Mouse (Mus musculus): ENCODE data around the gene Arfgef2. TPM values are rescaled to one million over a fixed set of nuclear protein-coding genes. Genes with fewer than 3 reads are reported as not detected.

The Arfgef2 gene
- total RNA-seq, 1 experiment: 23.6 TPM

GRCm38 (mm10) chr2:166834796-166835195 lies 29.4 kb downstream of the Arfgef2 start:
- no peaks in the 10 kb centered on the region for H3K9me3 ChIP-seq (ENCODE audit: control insufficient read depth, insufficient read depth, low read depth, low read length)
- H3K4me3 ChIP-seq (ENCODE audit: insufficient read depth in 1 of 2, low read depth in 1 of 2, low read length in 2 of 2, poor library complexity in 1 of 2, severe bottlenecking in 1 of 2): no peak overlapping the region
- H3K27ac ChIP-seq (ENCODE audit: insufficient read depth, low read depth, low read length, poor library complexity, severe bottlenecking): no peak overlapping the region
- TF ChIP-seq ZNF384 (IDR thresholded peaks at IDR 0.05; ENCODE audit: low read depth, low read length) (no peak), ZC3H11A (IDR thresholded peaks at IDR 0.05; ENCODE audit: borderline replicate concordance, low read depth, low read length) (no peak), HCFC1 (IDR thresholded peaks at IDR 0.05; ENCODE audit: borderline replicate concordance, insufficient read depth, low read length) (no peak), MAFK (IDR thresholded peaks at IDR 0.05; ENCODE audit: insufficient read depth, low read depth, low read length) (no peak), CHD2 (IDR thresholded peaks at IDR 0.05; ENCODE audit: low read depth, low read length) (no peak)
- H3K36me3 ChIP-seq (ENCODE audit: control insufficient read depth, insufficient read depth, low read length, poor library complexity, severe bottlenecking): peaks cover 20% of the 10 kb centered on the region; the same call in 1 of the 2 replicates
- H3K9ac ChIP-seq (ENCODE audit: insufficient read depth, low read depth, low read length, poor library complexity, severe bottlenecking): no peak overlapping the region
- H3K4me1 ChIP-seq (ENCODE audit: control insufficient read depth in 2 of 2, insufficient read depth in 2 of 2, low read length in 2 of 2, poor library complexity in 1 of 2): no peaks in the 10 kb centered on the region
- no peak for DNase-seq (ENCODE audit: low read depth, low spot score)
- in situ Hi-C loops (cut with MboI; ENCODE audit: low sequenced_read_pairs in 2 of 2, unreplicated experiment in 2 of 2): no loop called here

- in situ Hi-C loops (cut with MboI; ENCODE audit: low sequenced_read_pairs in 2 of 2, unreplicated experiment in 2 of 2): no loop called here
- Histone ChIP-seq H3K36me3 (ENCODE audit: control insufficient read depth, insufficient read depth, low read length, poor library complexity, severe bottlenecking) (peaks cover 22% of the 10 kb centered on the region; the same call in 1 of the 2 replicates), H3K27ac (ENCODE audit: insufficient read depth, low read depth, low read length, poor library complexity, severe bottlenecking) (no peak overlapping the region), H3K4me1 (ENCODE audit: control insufficient read depth in 2 of 2, insufficient read depth in 2 of 2, low read length in 2 of 2, poor library complexity in 1 of 2) (no peaks in the 10 kb centered on the region), H3K4me3 (ENCODE audit: insufficient read depth in 1 of 2, low read depth in 1 of 2, low read length in 2 of 2, poor library complexity in 1 of 2, severe bottlenecking in 1 of 2) (no peak overlapping the region), H3K9me3 (ENCODE audit: control insufficient read depth, insufficient read depth, low read depth, low read length) (no peaks in the 10 kb centered on the region), H3K9ac (ENCODE audit: insufficient read depth, low read depth, low read length, poor library complexity, severe bottlenecking) (no peak overlapping the region)
- TF ChIP-seq HCFC1 (IDR thresholded peaks at IDR 0.05; ENCODE audit: borderline replicate concordance, insufficient read depth, low read length) (no peak), ZC3H11A (IDR thresholded peaks at IDR 0.05; ENCODE audit: borderline replicate concordance, low read depth, low read length) (no peak), CHD2 (IDR thresholded peaks at IDR 0.05; ENCODE audit: low read depth, low read length) (no peak), ZNF384 (IDR thresholded peaks at IDR 0.05; ENCODE audit: low read depth, low read length) (no peak), MAFK (IDR thresholded peaks at IDR 0.05; ENCODE audit: insufficient read depth, low read depth, low read length) (no peak)
- no peak for DNase-seq (ENCODE audit: low read depth, low spot score)
Measured at GRCm38 (mm10) chr2:166835581-166835980, 30.2 kb downstream of the Arfgef2 start.

- DNase-seq (ENCODE audit: low read depth, low spot score): no peak
- Histone ChIP-seq H3K9ac (ENCODE audit: insufficient read depth, low read depth, low read length, poor library complexity, severe bottlenecking) (no peak overlapping the region), H3K9me3 (ENCODE audit: control insufficient read depth, insufficient read depth, low read depth, low read length) (no peaks in the 10 kb centered on the region), H3K27ac (ENCODE audit: insufficient read depth, low read depth, low read length, poor library complexity, severe bottlenecking) (no peak overlapping the region), H3K36me3 (ENCODE audit: control insufficient read depth, insufficient read depth, low read length, poor library complexity, severe bottlenecking) (peaks cover 17% of the 10 kb centered on the region; the same call in 1 of the 2 replicates), H3K4me1 (ENCODE audit: control insufficient read depth in 2 of 2, insufficient read depth in 2 of 2, low read length in 2 of 2, poor library complexity in 1 of 2) (no peaks in the 10 kb centered on the region), H3K4me3 (ENCODE audit: insufficient read depth in 1 of 2, low read depth in 1 of 2, low read length in 2 of 2, poor library complexity in 1 of 2, severe bottlenecking in 1 of 2) (no peak overlapping the region)
- TF ChIP-seq HCFC1 (IDR thresholded peaks at IDR 0.05; ENCODE audit: borderline replicate concordance, insufficient read depth, low read length): no peak
- TF ChIP-seq ZC3H11A (IDR thresholded peaks at IDR 0.05; ENCODE audit: borderline replicate concordance, low read depth, low read length): no peak
- no peak for TF ChIP-seq ZNF384 (IDR thresholded peaks at IDR 0.05; ENCODE audit: low read depth, low read length)
- no peak for TF ChIP-seq CHD2 (IDR thresholded peaks at IDR 0.05; ENCODE audit: low read depth, low read length)
- TF ChIP-seq MAFK (IDR thresholded peaks at IDR 0.05; ENCODE audit: insufficient read depth, low read depth, low read length): no peak
- in situ Hi-C loops (cut with MboI; ENCODE audit: low sequenced_read_pairs in 2 of 2, unreplicated experiment in 2 of 2): no loop called here
Measured at GRCm38 (mm10) chr2:166841813-166842212, 36.4 kb downstream of the Arfgef2 start.

GRCm38 (mm10) chr2:166850691-166851090 lies 45.3 kb downstream of the Arfgef2 start:
- TF ChIP-seq ZC3H11A (IDR thresholded peaks at IDR 0.05; ENCODE audit: borderline replicate concordance, low read depth, low read length): no peak
- no peak for TF ChIP-seq ZNF384 (IDR thresholded peaks at IDR 0.05; ENCODE audit: low read depth, low read length)
- TF ChIP-seq MAFK (IDR thresholded peaks at IDR 0.05; ENCODE audit: insufficient read depth, low read depth, low read length): no peak
- TF ChIP-seq HCFC1 (IDR thresholded peaks at IDR 0.05; ENCODE audit: borderline replicate concordance, insufficient read depth, low read length): no peak
- no peak for TF ChIP-seq CHD2 (IDR thresholded peaks at IDR 0.05; ENCODE audit: low read depth, low read length)
- peaks cover 32% of the 10 kb centered on the region for H3K36me3 ChIP-seq (ENCODE audit: control insufficient read depth, insufficient read depth, low read length, poor library complexity, severe bottlenecking)
- DNase-seq (ENCODE audit: low read depth, low spot score): no peak
- H3K9me3 ChIP-seq (ENCODE audit: control insufficient read depth, insufficient read depth, low read depth, low read length): no peaks in the 10 kb centered on the region
- no peaks in the 10 kb centered on the region for H3K4me1 ChIP-seq (ENCODE audit: control insufficient read depth in 2 of 2, insufficient read depth in 2 of 2, low read length in 2 of 2, poor library complexity in 1 of 2)
- no peak overlapping the region for H3K4me3 ChIP-seq (ENCODE audit: insufficient read depth in 1 of 2, low read depth in 1 of 2, low read length in 2 of 2, poor library complexity in 1 of 2, severe bottlenecking in 1 of 2)
- H3K27ac ChIP-seq (ENCODE audit: insufficient read depth, low read depth, low read length, poor library complexity, severe bottlenecking): no peak overlapping the region
- H3K9ac ChIP-seq (ENCODE audit: insufficient read depth, low read depth, low read length, poor library complexity, severe bottlenecking): no peak overlapping the region
- in situ Hi-C loops (cut with MboI; ENCODE audit: low sequenced_read_pairs in 2 of 2, unreplicated experiment in 2 of 2): no loop called here

- Histone ChIP-seq H3K4me3 (ENCODE audit: insufficient read depth in 1 of 2, low read depth in 1 of 2, low read length in 2 of 2, poor library complexity in 1 of 2, severe bottlenecking in 1 of 2) (no peak overlapping the region), H3K27ac (ENCODE audit: insufficient read depth, low read depth, low read length, poor library complexity, severe bottlenecking) (no peak overlapping the region), H3K36me3 (ENCODE audit: control insufficient read depth, insufficient read depth, low read length, poor library complexity, severe bottlenecking) (peaks cover 33% of the 10 kb centered on the region), H3K4me1 (ENCODE audit: control insufficient read depth in 2 of 2, insufficient read depth in 2 of 2, low read length in 2 of 2, poor library complexity in 1 of 2) (no peaks in the 10 kb centered on the region), H3K9ac (ENCODE audit: insufficient read depth, low read depth, low read length, poor library complexity, severe bottlenecking) (no peak overlapping the region), H3K9me3 (ENCODE audit: control insufficient read depth, insufficient read depth, low read depth, low read length) (no peaks in the 10 kb centered on the region)
- in situ Hi-C loops (cut with MboI; ENCODE audit: low sequenced_read_pairs in 2 of 2, unreplicated experiment in 2 of 2): no loop called here
- no peak for TF ChIP-seq ZC3H11A (IDR thresholded peaks at IDR 0.05; ENCODE audit: borderline replicate concordance, low read depth, low read length)
- no peak for TF ChIP-seq HCFC1 (IDR thresholded peaks at IDR 0.05; ENCODE audit: borderline replicate concordance, insufficient read depth, low read length)
- TF ChIP-seq ZNF384 (IDR thresholded peaks at IDR 0.05; ENCODE audit: low read depth, low read length): no peak
- no peak for TF ChIP-seq CHD2 (IDR thresholded peaks at IDR 0.05; ENCODE audit: low read depth, low read length)
- TF ChIP-seq MAFK (IDR thresholded peaks at IDR 0.05; ENCODE audit: insufficient read depth, low read depth, low read length): no peak
- peak; percentile 22 for DNase-seq (ENCODE audit: low read depth, low spot score)
Measured at GRCm38 (mm10) chr2:166852270-166852669, 46.9 kb downstream of the Arfgef2 start.

All from ES-E14 (cell line).